Comparison of ENCODE assay signal across 14 mouse cellular contexts in genomic region chr12:85141096-85141495, GRCm38 (mm10).
"Had no signal": no experiment of that assay in that cellular context is flagged by ENCODE, and none has a peak within 500 bp of the region (broad histone marks: within the 10 kb centered on the region; RNA-seq: fewer than 3 reads in every experiment).

No protein-coding gene starts in this region.

- H3K9me3 ChIP-seq: lung, embryonic 15.5 days; midbrain, embryonic 10.5 days; midbrain, embryonic 12.5 days; midbrain, embryonic 15.5 days; neural tube, embryonic 12.5 days; stomach, embryonic 15.5 days had no signal

- DNase-seq: lung, adult 18-20 months; lung, postnatal 14 days; lung, postnatal 36 days; right cerebral cortex, postnatal 14 days; thymus, adult 2 months; thymus, postnatal 25 days had no signal

- H3K4me2 ChIP-seq: lung, embryonic 15.5 days; midbrain, embryonic 12.5 days; midbrain, embryonic 15.5 days; neural tube, embryonic 12.5 days had no signal

- H3K9ac ChIP-seq: lung, embryonic 15.5 days; midbrain, embryonic 12.5 days; midbrain, embryonic 15.5 days; neural tube, embryonic 12.5 days; stomach, embryonic 15.5 days had no signal

- ATAC-seq: lung, postnatal 0 days; midbrain, embryonic 15.5 days had no signal

- H3K36me3 ChIP-seq: lung, embryonic 15.5 days; midbrain, embryonic 12.5 days; stomach, embryonic 15.5 days had no signal

- H3K27ac ChIP-seq: lung, embryonic 15.5 days; midbrain, embryonic 10.5 days; midbrain, embryonic 12.5 days; midbrain, embryonic 15.5 days; neural tube, embryonic 12.5 days; stomach, embryonic 15.5 days; stomach, postnatal 0 days had no signal

- H3K27me3 ChIP-seq: midbrain, embryonic 15.5 days; neural tube, embryonic 12.5 days; stomach, embryonic 15.5 days had no signal

- H3K4me3 ChIP-seq: lung, embryonic 15.5 days; midbrain, embryonic 10.5 days; midbrain, embryonic 12.5 days; midbrain, embryonic 15.5 days; neural tube, embryonic 12.5 days; stomach, embryonic 15.5 days had no signal

- H3K4me1 ChIP-seq: midbrain, embryonic 12.5 days; midbrain, embryonic 15.5 days had no signal
